Mouse (Mus musculus) monocyte, adult 5-6 weeks (primary cell): ENCODE measurements around the gene Tcte3. TPM values are rescaled to one million over a fixed set of nuclear protein-coding genes. Genes with fewer than 3 reads are reported as not detected.
"Not testable (repeated sequence)": the region's sequence is repeated elsewhere in the genome, so short reads cannot be mapped to it uniquely, and the experiment has no call there.

ENCODE experiments used
- ATAC-seq: fragments of 153-309, 156-312 bp; replicated peaks from 2 replicates; pipeline ENCODE4 v1.8.0; 2017; ENCODE audit warnings: mild to moderate bottlenecking; ENCODE audit not compliant: low TSS enrichment, insufficient number of reproducible peaks, severe bottlenecking, poor library complexity, low FRiP score
- total RNA-seq: library from RNA; stranded (forward); fragments of 200-1000, 200-491, 200-594 nt; gene quantifications from 3 replicates; pipeline ENCODE4 v1.2.3, GENCODE M21; 2017

Tcte3 gene
- total RNA-seq, 1 experiment from 2014 or later, result not detected

- ATAC-seq, result peak; percentile 79
Observed at GRCm38 (mm10) chr17:15052766-15053165, 11.5 kb upstream of the Tcte3 start.

- ATAC-seq, result not testable (repeated sequence)
Observed at GRCm38 (mm10) chr17:15050338-15050737, 9.1 kb upstream of the Tcte3 start.

GRCm38 (mm10) chr17:15040455-15040854 is 833 bp downstream of the Tcte3 start:
- peak; percentile 67 for ATAC-seq

- not testable (repeated sequence) for ATAC-seq
Observed at GRCm38 (mm10) chr17:15031414-15031813, 9.9 kb downstream of the Tcte3 start.

- not testable (repeated sequence) for ATAC-seq
Observed at GRCm38 (mm10) chr17:15025513-15025912, 15.8 kb downstream of the Tcte3 start.

- ATAC-seq, result peak; percentile 41
Observed at GRCm38 (mm10) chr17:15024502-15025193, 16.6 kb downstream of the Tcte3 start.

GRCm38 (mm10) chr17:15023878-15024492 is 17.3 kb downstream of the Tcte3 start:
- not testable (repeated sequence) for ATAC-seq

- ATAC-seq, result peak; percentile 55
Observed at GRCm38 (mm10) chr17:15021503-15022220, 19.6 kb downstream of the Tcte3 start.

- peak; percentile 95 for ATAC-seq
Observed at GRCm38 (mm10) chr17:15009706-15010413, 31.4 kb downstream of the Tcte3 start, which contains the start of gene Gm3435. Gene Gm3435, plus strand, starts transcription at chr17:15010176.

GRCm38 (mm10) chr17:15009088-15009487 is 32.2 kb downstream of the Tcte3 start:
- ATAC-seq, result peak; percentile 72

GRCm38 (mm10) chr17:15000047-15000446 is 41.2 kb downstream of the Tcte3 start:
- ATAC-seq, result not testable (repeated sequence)

- not testable (repeated sequence) for ATAC-seq
Observed at GRCm38 (mm10) chr17:14994140-14994539, 47.1 kb downstream of the Tcte3 start.

GRCm38 (mm10) chr17:14993139-14993832 is 48.0 kb downstream of the Tcte3 start:
- peak; percentile 33 for ATAC-seq

GRCm38 (mm10) chr17:14992522-14993138 is 48.7 kb downstream of the Tcte3 start:
- ATAC-seq, result not testable (repeated sequence)

- ATAC-seq, result peak; percentile 49
Observed at GRCm38 (mm10) chr17:14990116-14990702, 51.1 kb downstream of the Tcte3 start.

GRCm38 (mm10) chr17:14978362-14979038 is 62.8 kb downstream of the Tcte3 start, which contains the start of the genes 9030025P20Rik and Gm3417:
Gene 9030025P20Rik, plus strand, starts transcription at chr17:14978468.
Gene Gm3417, minus strand, starts transcription at chr17:14978790.
- peak; percentile 96 for ATAC-seq
